Mouse (Mus musculus): ENCODE results near the gene Olfr145. TPM values are rescaled to one million over a fixed set of nuclear protein-coding genes. Genes with fewer than 3 reads are reported as not detected.

The Olfr145 gene
- not detected for polyA plus RNA-seq (2017; shearing (Covaris generic))

GRCm38 (mm10) chr9:37896661-37897060, at the start of gene Olfr145:
TSS of gene Olfr145 (plus strand) at chr9:37896724.

GRCm38 (mm10) chr9:37853969-37854368, 42.6 kb upstream of the Olfr145 start, which contains the start of gene Olfr877:
TSS of gene Olfr877 (plus strand) at chr9:37854269.

GRCm38 (mm10) chr9:37917540-37917939, 21.0 kb downstream of the Olfr145 start, which contains the start of gene Olfr878:
TSS of gene Olfr878 (plus strand) at chr9:37917840.

Other genes with a start within 250 kb of the Olfr145 start
- 115 TPM for gene Tbrg1, start 239.4 kb upstream of the Olfr145 start, polyA plus RNA-seq (2017; shearing (Covaris generic))
- not detected for gene Panx3, start 227.5 kb upstream of the Olfr145 start, polyA plus RNA-seq (2017; shearing (Covaris generic))
- 0.24 TPM for gene Olfr160, start 180.5 kb upstream of the Olfr145 start, polyA plus RNA-seq (2017; shearing (Covaris generic))
- 0.34 TPM for gene Olfr874, start 151.6 kb upstream of the Olfr145 start, polyA plus RNA-seq (2017; shearing (Covaris generic))
- gene Olfr875, start 124.9 kb upstream of the Olfr145 start, polyA plus RNA-seq (2017; shearing (Covaris generic)) = not detected
- 0.22 TPM for gene Olfr876, start 93.7 kb upstream of the Olfr145 start, polyA plus RNA-seq (2017; shearing (Covaris generic))
- gene Olfr877, start 42.5 kb upstream of the Olfr145 start, polyA plus RNA-seq (2017; shearing (Covaris generic)) = not detected
- 0.34 TPM for gene Olfr878, start 21.1 kb downstream of the Olfr145 start, polyA plus RNA-seq (2017; shearing (Covaris generic))
- gene Olfr881, start 95.1 kb downstream of the Olfr145 start, polyA plus RNA-seq (2017; shearing (Covaris generic)) = 0.16 TPM
- not detected for gene Olfr883, start 129.1 kb downstream of the Olfr145 start, polyA plus RNA-seq (2017; shearing (Covaris generic))
- not detected for gene Olfr884, start 149.8 kb downstream of the Olfr145 start, polyA plus RNA-seq (2017; shearing (Covaris generic))
- not detected for gene Olfr885, start 164.6 kb downstream of the Olfr145 start, polyA plus RNA-seq (2017; shearing (Covaris generic))
- 0.07 TPM for gene Olfr887, start 187.3 kb downstream of the Olfr145 start, polyA plus RNA-seq (2017; shearing (Covaris generic))
- gene Olfr888, start 211.4 kb downstream of the Olfr145 start, polyA plus RNA-seq (2017; shearing (Covaris generic)) = not detected
- not detected for gene Olfr889, start 218.5 kb downstream of the Olfr145 start, polyA plus RNA-seq (2017; shearing (Covaris generic))
- 0.39 TPM for gene Olfr890, start 245.8 kb downstream of the Olfr145 start, polyA plus RNA-seq (2017; shearing (Covaris generic))